Mouse (Mus musculus) lung, postnatal 14 days (tissue): ENCODE measurements around the gene Gm13279.
A peak's percentile ranks its signal among the peaks of the same experiment; 100 is the strongest.
"Not testable (repeated sequence)": the region's sequence is repeated elsewhere in the genome, so short reads cannot be mapped to it uniquely, and the experiment has no call there.

Experiments used
- DNase-seq: peaks from one replicate; pipeline ENCODE4 v3.0.0; 2021

Gene Gm13279

DNA sequence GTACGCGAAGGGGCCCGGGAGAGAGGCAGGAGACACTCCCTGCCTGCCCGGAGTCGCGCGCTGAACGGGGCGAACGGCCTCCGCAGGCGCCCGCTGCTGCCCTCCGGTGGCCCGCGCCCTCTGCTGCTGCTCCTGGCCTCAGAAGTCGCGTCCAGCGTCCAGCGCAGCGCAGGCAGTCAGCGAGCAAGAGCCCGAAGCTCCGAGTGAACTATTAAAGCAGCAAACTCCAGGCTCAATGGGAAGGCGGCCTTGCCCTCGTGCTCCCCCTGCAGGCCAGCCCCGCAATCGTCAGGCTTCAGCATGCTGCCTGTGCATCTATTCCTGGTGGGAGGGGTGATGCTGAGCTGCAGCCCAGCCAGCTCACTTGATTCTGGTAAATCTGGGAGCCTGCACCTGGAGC is at the start of gene Gm13279:
Gm13279 (plus strand) TSS at position 301 of the 400 bp plus-strand sequence.
- not testable (repeated sequence) for DNase-seq

DNA sequence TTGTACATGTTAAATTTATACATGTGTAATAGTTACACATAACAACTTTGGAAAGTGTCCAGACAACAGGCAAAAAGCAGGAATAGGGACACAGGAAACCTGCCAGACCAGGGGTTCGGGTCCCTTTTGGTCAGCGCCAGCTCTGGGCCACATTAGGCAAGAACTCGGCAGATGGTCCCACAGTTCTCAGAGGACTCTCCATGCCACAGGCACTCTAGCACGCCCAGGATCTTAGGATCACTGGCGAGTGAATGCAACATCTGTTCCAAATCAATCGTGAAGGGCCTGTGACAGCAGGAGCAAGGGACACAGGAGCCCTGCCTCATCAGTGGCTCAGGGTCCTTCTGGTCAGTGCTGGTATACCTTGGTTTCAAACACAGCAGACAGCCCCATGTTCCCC is 47.3 kb upstream of the Gm13279 start:
- no peak for DNase-seq

DNA sequence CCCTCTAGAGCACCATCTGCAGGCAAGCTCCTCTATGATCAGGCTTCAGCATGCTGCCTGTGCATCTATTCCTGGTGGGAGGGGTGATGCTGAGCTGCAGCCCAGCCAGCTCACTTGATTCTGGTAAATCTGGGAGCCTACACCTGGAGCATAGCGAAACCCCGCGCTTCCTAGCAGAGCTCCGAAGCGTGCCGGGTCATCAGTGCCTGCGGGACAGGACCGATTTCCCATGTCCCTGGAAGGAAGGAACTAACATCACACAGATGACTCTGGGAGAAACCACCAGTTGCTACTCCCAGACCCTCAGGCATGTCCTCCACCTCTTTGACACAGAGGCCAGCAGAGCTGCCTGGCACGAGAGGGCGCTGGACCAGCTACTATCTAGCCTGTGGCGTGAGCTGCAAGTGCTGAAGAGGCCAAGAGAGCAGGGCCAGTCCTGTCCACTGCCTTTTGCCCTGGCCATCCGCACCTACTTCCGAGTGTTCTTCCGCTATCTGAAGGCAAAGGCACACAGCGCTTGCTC is 42.3 kb upstream of the Gm13279 start, which contains the start of gene Gm13271:
Gm13271 (plus strand) TSS at position 51 of the 523 bp plus-strand sequence.
- DNase-seq, result peak; percentile 47

DNA sequence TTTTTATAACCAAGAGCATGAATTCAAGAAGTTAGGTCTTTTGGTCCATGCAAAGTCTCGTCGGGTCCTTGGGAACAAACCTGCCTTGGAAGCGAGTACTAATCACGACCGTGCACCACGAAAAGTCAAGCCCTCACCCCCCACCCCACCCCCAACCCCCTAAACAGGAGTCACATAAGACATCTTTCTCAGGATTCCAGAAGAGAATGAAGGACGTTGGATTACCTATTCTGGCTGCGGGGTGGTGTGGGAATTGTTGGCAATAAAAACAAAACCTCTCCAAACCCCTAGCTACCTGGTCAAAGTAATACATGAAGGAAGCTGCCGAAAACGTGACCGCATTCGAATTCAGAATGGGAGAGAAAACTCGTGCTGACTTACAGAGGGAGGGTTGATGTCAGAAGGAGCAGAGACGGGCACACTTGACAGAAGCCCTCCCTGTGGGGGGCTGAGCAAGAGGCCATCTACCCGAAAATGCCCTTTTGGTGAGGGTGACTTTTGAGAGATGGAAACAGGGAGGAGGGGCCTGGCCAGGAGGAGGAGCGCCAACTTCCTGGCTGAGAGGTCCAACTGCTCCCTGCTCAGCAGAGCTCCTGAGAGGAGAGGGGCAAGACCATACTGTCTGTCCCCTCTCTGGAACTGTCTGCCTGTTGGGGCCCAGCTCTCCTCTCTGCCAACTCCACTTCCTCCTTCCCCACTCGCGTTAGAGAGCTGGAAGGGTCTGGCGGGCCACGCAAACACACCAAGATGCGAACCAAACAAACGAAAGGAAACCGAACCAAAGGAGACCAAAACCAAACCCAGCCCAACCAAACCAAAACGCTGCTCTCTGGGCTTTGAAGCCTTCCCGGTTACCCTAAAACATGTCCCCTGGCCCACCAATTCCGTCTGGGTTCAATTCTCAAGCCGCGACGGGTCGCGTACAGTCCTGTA is 40.4 kb upstream of the Gm13279 start:
- DNase-seq, result not testable (repeated sequence)

DNA sequence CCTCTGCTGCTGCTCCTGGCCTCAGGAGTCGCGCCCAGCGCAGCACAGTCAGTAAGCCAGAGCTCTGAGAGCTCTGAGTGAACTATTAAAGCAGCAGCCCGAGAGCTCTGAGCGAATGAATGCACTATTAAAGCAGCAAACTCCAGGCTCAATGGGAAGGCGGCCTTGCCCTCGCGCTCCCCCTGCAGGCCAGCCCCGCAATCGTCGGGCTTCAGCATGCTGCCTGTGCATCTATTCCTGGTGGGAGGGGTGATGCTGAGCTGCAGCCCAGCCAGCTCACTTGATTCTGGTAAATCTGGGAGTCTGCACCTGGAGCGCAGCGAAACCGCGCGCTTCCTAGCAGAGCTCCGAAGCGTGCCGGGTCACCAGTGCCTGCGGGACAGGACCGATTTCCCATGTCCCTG is 39.6 kb upstream of the Gm13279 start:
- DNase-seq, result peak; percentile 83

DNA sequence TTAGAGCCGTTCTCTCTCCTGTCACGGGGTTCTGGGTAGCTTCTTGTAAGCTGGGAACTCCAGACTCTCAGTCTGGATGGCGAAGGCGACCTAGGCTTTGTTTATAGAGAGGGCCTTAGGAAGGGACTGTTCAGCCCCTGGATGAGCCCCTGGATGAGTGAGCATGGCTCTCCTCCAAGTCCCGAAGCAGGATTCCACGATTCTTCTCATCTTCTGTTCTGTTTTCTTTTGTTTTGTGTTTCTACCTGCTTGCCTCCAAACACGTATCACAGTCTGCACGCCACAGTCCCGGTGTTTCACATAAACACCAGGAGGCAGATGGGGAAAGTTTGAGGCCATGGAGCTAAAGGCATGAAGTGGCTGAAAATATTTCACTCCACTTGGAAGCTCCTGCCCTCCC is 38.4 kb upstream of the Gm13279 start:
- DNase-seq, result not testable (repeated sequence)

DNA sequence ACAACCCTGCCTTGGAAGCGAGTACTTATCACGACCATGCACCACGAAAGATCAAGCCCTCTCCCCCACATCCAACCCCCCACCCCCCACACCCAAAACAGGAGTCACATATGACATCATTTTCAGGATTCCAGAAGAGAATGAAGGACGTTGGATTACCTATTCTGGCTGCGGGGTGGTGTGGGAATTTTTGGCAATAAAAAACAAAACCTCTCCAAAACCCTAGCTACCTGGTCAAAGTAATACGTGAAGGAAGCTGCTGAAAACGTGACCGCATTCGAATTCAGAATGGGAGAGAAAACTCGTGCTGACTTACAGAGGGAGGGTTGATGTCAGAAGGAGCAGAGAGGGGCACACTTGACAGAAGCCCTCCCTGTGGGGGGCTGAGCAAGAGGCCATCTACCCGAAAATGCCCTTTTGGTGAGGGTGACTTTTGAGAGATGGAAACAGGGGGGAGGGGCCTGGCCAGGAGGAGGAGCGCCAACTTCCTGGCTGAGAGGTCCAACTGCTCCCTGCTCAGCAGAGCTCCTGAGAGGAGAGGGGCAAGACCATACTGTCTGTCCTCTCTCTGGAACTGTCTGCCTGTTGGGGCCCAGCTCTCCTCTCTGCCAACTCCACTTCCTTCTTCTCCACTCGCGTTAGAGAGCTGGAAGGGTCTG is 37.5 kb upstream of the Gm13279 start, which contains the start of gene Gm13283:
Gm13283 (plus strand) TSS at position 510 of the 659 bp plus-strand sequence.
- peak; percentile 28 for DNase-seq

DNA sequence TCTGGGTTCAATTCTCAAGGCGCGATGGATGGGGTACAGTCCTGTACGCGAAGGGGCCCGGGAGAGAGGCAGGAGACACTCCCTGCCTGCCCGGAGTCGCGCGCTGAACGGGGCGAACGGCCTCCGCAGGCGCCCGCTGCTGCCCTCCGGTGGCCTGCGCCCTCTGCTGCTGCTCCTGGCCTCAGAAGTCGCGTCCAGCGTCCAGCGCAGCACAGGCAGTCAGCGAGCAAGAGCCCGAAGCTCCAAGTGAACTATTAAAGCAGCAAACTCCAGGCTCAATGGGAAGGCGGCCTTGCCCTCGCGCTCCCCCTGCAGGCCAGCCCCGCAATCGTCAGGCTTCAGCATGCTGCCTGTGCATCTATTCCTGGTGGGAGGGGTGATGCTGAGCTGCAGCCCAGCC is 36.8 kb upstream of the Gm13279 start:
- DNase-seq, result peak; percentile 80

DNA sequence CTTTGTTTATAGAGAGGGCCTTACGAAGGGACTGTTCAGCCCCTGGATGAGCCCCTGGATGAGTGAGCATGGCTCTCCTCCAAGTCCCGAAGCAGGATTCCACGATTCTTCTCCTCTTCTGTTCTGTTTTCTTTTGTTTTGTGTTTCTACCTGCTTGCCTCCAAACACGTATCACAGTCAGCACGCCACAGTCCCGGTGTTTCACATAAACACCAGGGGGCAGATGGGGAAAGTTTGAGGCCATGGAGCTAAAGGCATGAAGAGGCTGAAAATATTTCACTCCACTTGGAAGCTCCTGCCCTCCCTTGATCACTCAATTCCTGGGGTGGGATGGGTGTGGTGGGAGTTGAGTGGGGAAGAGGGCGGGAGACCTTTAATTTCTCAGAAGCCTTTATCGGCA is 35.4 kb upstream of the Gm13279 start:
- DNase-seq, result peak; percentile 47

DNA sequence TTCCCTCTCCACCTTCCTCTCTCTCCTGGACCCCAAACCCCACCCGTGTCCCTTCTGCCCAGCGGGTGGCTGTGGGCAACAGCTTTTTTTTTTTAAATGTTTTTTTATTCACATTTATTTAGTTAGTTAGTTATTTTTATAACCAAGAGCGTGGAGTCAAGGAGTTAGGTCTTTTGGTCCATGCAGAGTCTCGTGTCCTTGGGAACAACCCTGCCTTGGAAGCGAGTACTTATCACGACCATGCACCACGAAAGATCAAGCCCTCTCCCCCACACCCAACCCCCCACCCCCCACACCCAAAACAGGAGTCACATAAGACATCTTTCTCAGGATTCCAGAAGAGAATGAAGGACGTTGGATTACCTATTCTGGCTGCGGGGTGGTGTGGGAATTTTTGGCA is 34.9 kb upstream of the Gm13279 start:
- not testable (repeated sequence) for DNase-seq

DNA sequence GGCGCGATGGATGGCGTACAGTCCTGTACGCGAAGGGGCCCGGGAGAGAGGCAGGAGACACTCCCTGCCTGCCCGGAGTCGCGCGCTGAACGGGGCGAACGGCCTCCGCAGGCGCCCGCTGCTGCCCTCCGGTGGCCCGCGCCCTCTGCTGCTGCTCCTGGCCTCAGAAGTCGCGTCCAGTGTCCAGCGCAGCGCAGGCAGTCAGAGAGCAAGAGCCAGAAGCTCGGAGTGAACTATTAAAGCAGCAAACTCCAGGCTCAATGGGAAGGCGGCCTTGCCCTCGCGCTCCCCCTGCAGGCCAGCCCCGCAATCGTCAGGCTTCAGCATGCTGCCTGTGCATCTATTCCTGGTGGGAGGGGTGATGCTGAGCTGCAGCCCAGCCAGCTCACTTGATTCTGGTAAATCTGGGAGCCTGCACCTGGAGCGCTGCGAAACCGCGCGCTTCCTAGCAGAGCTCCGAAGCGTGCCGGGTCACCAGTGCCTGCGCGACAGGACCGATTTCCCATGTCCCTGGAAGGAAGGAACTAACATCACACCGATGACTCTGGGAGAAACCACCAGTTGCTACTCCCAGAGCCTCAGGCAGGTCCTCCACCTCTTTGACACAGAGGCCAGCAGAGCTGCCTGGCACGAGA is 33.7 kb upstream of the Gm13279 start:
- peak; percentile 55 for DNase-seq

DNA sequence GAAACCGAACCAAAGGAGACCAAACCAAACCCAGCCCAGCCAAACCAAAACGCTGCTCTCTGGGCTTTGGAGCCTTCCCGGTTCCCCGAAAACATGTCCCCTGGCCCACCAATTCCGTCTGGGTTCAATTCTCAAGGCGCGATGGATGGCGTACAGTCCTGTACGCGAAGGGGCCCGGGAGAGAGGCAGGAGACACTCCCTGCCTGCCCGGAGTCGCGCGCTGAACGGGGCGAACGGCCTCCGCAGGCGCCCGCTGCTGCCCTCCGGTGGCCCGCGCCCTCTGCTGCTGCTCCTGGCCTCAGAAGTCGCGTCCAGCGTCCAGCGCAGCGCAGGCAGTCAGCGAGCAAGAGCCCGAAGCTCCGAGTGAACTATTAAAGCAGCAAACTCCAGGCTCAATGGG is 23.7 kb upstream of the Gm13279 start, which contains the start of gene Gm13290:
Gm13290 (plus strand) TSS at position 301 of the 400 bp plus-strand sequence.
- not testable (repeated sequence) for DNase-seq

DNA sequence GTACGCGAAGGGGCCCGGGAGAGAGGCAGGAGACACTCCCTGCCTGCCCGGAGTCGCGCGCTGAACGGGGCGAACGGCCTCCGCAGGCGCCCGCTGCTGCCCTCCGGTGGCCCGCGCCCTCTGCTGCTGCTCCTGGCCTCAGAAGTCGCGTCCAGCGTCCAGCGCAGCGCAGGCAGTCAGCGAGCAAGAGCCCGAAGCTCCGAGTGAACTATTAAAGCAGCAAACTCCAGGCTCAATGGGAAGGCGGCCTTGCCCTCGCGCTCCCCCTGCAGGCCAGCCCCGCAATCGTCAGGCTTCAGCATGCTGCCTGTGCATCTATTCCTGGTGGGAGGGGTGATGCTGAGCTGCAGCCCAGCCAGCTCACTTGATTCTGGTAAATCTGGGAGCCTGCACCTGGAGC is 20.6 kb upstream of the Gm13279 start, which contains the start of gene Gm13289:
Gm13289 (plus strand) TSS at position 301 of the 400 bp plus-strand sequence.
- DNase-seq, result not testable (repeated sequence)

DNA sequence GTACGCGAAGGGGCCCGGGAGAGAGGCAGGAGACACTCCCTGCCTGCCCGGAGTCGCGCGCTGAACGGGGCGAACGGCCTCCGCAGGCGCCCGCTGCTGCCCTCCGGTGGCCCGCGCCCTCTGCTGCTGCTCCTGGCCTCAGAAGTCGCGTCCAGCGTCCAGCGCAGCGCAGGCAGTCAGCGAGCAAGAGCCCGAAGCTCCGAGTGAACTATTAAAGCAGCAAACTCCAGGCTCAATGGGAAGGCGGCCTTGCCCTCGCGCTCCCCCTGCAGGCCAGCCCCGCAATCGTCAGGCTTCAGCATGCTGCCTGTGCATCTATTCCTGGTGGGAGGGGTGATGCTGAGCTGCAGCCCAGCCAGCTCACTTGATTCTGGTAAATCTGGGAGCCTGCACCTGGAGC is 17.6 kb upstream of the Gm13279 start, which contains the start of gene Gm13272:
Gm13272 (plus strand) TSS at position 301 of the 400 bp plus-strand sequence.
- DNase-seq, result not testable (repeated sequence)

DNA sequence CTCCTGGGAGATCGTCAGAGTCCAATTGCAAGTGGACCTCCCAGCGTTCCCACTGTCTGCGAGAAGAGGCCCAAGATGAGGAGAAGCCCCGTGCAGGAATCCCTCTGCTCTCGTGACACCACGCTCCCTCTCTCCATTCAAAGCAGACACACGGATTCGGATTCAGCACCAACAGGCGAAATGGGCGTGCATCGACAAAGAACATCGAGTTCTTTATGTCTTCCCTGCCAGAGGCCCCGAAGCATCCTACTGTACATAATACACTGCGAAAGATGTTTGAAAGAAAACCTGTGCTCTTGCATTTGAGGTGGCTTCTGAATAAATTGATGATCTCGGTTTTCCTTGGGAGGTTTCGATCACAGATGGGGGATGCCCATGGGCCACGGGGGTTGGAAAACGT is 16.9 kb upstream of the Gm13279 start:
- DNase-seq, result not testable (repeated sequence)

DNA sequence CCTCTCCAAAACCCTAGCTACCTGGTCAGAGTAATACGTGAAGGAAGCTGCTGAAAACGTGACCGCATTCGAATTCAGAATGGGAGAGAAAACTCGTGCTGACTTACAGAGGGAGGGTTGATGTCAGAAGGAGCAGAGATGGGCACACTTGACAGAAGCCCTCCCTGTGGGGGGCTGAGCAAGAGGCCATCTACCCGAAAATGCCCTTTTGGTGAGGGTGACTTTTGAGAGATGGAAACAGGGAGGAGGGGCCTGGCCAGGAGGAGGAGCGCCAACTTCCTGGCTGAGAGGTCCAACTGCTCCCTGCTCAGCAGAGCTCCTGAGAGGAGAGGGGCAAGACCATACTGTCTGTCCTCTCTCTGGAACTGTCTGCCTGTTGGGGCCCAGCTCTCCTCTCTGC is 15.4 kb upstream of the Gm13279 start, which contains the start of gene Ifnz:
Ifnz (plus strand) TSS at position 301 of the 400 bp plus-strand sequence.
- DNase-seq, result not testable (repeated sequence)

DNA sequence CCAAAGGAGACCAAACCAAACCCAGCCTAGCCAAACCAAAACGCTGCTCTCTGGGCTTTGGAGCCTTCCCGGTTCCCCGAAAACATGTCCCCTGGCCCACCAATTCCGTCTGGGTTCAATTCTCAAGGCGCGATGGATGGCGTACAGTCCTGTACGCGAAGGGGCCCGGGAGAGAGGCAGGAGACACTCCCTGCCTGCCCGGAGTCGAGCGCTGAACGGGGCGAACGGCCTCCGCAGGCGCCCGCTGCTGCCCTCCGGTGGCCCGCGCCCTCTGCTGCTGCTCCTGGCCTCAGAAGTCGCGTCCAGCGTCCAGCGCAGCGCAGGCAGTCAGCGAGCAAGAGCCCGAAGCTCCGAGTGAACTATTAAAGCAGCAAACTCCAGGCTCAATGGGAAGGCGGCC is 14.9 kb upstream of the Gm13279 start:
- not testable (repeated sequence) for DNase-seq

DNA sequence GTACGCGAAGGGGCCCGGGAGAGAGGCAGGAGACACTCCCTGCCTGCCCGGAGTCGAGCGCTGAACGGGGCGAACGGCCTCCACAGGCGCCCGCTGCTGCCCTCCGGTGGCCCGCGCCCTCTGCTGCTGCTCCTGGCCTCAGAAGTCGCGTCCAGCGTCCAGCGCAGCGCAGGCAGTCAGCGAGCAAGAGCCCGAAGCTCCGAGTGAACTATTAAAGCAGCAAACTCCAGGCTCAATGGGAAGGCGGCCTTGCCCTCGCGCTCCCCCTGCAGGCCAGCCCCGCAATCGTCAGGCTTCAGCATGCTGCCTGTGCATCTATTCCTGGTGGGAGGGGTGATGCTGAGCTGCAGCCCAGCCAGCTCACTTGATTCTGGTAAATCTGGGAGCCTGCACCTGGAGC is 11.8 kb upstream of the Gm13279 start, which contains the start of gene Gm13276:
Gm13276 (plus strand) TSS at position 301 of the 400 bp plus-strand sequence.
- not testable (repeated sequence) for DNase-seq

DNA sequence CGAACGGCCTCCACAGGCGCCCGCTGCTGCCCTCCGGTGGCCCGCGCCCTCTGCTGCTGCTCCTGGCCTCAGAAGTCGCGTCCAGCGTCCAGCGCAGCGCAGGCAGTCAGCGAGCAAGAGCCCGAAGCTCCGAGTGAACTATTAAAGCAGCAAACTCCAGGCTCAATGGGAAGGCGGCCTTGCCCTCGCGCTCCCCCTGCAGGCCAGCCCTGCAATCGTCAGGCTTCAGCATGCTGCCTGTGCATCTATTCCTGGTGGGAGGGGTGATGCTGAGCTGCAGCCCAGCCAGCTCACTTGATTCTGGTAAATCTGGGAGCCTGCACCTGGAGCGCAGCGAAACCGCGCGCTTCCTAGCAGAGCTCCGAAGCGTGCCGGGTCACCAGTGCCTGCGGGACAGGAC is 8.8 kb upstream of the Gm13279 start, which contains the start of gene Gm13277:
Gm13277 (plus strand) TSS at position 231 of the 400 bp plus-strand sequence.
- DNase-seq, result peak; percentile 67

DNA sequence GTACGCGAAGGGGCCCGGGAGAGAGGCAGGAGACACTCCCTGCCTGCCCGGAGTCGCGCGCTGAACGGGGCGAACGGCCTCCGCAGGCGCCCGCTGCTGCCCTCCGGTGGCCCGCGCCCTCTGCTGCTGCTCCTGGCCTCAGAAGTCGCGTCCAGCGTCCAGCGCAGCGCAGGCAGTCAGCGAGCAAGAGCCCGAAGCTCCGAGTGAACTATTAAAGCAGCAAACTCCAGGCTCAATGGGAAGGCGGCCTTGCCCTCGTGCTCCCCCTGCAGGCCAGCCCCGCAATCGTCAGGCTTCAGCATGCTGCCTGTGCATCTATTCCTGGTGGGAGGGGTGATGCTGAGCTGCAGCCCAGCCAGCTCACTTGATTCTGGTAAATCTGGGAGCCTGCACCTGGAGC is 5.9 kb upstream of the Gm13279 start, which contains the start of gene Gm13278:
Gm13278 (plus strand) TSS at position 301 of the 400 bp plus-strand sequence.
- not testable (repeated sequence) for DNase-seq

DNA sequence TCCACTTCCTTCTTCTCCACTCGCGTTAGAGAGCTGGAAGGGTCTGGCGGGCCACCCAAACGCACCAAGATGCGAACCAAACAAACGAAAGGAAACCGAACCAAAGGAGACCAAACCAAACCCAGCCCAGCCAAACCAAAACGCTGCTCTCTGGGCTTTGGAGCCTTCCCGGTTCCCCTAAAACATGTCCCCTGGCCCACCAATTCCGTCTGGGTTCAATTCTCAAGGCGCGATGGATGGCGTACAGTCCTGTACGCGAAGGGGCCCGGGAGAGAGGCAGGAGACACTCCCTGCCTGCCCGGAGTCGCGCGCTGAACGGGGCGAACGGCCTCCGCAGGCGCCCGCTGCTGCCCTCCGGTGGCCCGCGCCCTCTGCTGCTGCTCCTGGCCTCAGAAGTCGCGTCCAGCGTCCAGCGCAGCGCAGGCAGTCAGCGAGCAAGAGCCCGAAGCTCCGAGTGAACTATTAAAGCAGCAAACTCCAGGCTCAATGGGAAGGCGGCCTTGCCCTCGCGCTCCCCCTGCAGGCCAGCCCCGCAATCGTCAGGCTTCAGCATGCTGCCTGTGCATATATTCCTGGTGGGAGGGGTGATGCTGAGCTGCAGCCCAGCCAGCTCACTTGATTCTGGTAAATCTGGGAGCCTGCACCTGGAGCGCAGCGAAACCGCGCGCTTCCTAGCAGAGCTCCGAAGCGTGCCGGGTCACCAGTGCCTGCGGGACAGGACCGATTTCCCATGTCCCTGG is 3.1 kb upstream of the Gm13279 start, which contains the start of gene Gm13275:
Gm13275 (plus strand) TSS at position 552 of the 740 bp plus-strand sequence.
- DNase-seq, result peak; percentile 42
